Mouse (Mus musculus) B cell, adult (primary cell): ENCODE measurements around the gene Vmn1r25. TPM values are rescaled to one million over a fixed set of nuclear protein-coding genes. Genes with fewer than 3 reads are reported as not detected.

Experiments
- total RNA-seq: library from RNA; stranded (reverse); gene quantifications from 4 replicates; pipeline ENCODE4 v1.2.4, GENCODE M21; 2023; ENCODE audit not compliant: inconsistent age

The Vmn1r25 gene
- not detected in 4 replicates for total RNA-seq

DNA sequence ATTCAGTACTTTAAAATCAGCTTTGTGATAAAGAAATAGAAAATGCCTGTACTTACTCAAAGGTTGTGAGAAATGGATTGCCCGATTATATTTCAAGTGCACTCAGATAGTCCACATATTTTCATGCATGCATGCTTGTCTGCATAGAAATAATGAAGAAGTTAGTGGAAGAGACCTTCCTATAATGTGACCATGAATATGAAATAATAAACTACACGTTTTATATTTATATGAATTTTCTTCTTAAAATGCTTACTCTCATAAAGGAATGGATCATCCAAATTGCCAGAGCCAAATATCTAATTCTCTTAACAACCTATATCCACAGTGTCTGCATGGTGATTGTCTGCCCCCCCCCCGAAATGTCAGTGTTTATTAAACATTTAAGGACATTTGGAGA, at the start of gene Vmn1r25:
Vmn1r25 (minus strand) TSS at position 101 of the 400 bp plus-strand sequence.

DNA sequence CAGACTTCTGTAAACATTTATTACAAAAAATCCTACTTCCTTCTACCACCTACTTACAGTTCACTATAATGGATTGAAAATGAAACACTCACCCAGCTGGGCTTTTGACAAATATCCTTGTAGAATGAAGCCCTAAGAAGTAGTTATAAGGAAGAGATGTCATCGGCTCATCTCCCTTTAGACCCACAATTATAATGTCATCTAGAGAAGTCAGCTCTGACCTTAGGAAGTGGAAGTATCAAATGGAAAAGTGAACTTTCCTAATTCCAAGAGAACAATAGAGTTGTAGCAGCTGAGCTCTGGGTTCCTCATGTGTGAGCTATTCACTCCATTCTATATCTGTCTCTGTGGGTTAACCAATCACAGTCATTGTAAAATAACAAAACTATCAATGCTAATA, 34.4 kb upstream of the Vmn1r25 start, which contains the start of gene Vmn1r26:
Vmn1r26 (minus strand) TSS at position 101 of the 400 bp plus-strand sequence.

DNA sequence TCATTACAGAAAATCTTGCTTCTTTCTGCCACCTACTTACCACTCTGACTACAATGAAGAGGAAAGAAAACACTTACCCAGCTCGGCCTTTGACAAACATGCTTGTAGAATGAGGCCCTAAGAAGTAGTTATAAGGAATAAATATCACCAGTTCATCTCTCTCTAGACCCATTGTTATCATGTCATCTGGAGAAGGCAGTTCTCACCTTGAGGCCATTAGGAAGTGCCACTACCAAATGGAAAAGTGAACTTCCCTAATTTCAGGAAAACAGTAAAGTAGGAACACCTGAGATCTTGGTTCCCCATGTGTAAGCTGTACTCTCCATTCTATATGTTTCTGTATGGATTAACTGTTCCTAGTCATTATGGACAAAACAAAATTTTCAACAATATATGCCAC, 19.2 kb downstream of the Vmn1r25 start, which contains the start of gene Vmn1r24:
Vmn1r24 (minus strand) TSS at position 101 of the 400 bp plus-strand sequence.

Other genes with a start within 250 kb of the Vmn1r25 start
- gene Vopp1, start 155.7 kb downstream of the Vmn1r25 start, total RNA-seq = 12.5 to 14.7 TPM (median 13.4 TPM) in 4 replicates
- gene Vmn1r21, start 130.5 kb downstream of the Vmn1r25 start, total RNA-seq = not detected in 4 replicates
- gene Vmn1r22, start 72.8 kb downstream of the Vmn1r25 start, total RNA-seq = not detected in 4 replicates
- not detected in 4 replicates for gene Vmn1r23, start 54.0 kb downstream of the Vmn1r25 start, total RNA-seq
- gene Vmn1r24, start 19.3 kb downstream of the Vmn1r25 start, total RNA-seq = not detected in 4 replicates
- not detected in 4 replicates for gene Vmn1r26, start 34.3 kb upstream of the Vmn1r25 start, total RNA-seq
- not detected in 4 replicates for gene Vmn1r27, start 238.0 kb upstream of the Vmn1r25 start, total RNA-seq